Mouse (Mus musculus): ENCODE measurements at regions not wholly inside any gene's neighbourhood (a gene's known extent, or its start where the extent isn't known, plus 50 kb on each side); places are given as distances from the start of the nearest gene placed in this dataset.

DNA sequence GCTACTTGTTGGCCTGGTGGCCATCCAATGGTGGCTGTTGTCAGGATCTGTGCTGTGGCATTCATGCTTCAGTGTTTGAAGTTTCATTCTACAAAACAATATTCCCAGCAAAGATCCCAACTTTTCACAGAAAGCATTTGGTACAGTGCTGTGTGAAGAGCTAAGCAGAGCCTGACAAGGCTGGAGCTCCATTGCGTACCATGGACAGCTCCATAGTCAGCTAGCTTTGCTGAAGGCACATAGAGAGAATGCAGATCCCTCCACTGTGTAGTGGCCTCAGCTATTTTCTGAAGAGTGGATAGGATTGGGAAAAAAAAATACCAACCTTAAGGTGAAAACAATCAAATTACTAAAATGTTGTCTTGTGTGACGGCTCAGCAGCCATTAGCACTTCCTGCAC, 50.5 kb upstream of the Zfp746 start:
- DNase-seq: no peak
